Mouse (Mus musculus) heart, adult 2 months (tissue): ENCODE measurements at regions not wholly inside any gene's neighbourhood (a gene's known extent, or its start where the extent isn't known, plus 50 kb on each side); places are given as distances from the start of the nearest gene placed in this dataset.

Experiments used
- CTCF ChIP-seq: fragments of 200-600 bp; IDR thresholded peaks from 2 replicates; pipeline ENCODE4 v1.8.1; 2022; ENCODE audit warnings: antibody characterized with exemption, mild to moderate bottlenecking, moderate library complexity
- EP300 ChIP-seq: fragments of 200-500 bp; IDR thresholded peaks from 2 replicates; pipeline ENCODE4 v1.6.1; 2011; ENCODE audit warnings: low read depth, low read length, control low read depth; ENCODE audit not compliant: insufficient read depth
- POLR2A ChIP-seq: fragments of 200-500 bp; IDR thresholded peaks from 2 replicates; pipeline ENCODE4 v1.6.1; 2011; ENCODE audit warnings: mild to moderate bottlenecking, low read depth, low read length, control low read depth; ENCODE audit not compliant: insufficient read depth

DNA sequence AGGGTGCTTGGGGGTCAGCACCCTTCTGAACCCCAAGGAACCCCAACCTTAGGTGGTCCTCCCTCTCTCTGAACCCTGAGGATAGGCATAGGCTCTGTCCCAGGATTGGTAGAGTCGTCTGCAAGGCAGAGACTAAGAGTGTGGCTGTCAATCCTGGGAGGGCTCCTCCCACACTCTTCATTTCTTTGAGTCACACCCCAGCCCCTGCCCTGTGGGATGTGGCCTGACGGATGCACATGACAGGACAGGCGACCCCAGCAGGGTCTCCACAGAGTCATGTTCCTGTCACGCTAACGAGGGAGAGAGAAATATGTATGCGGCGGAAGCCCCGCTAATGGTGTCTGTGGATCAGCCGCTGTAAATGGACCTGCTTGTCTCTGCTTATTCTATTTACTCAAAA is 162.0 kb downstream of the Ajap1 start:
- TF ChIP-seq CTCF (no peak), POLR2A (no peak), EP300 (no peak)
